Mouse (Mus musculus) spleen, adult 2 months (tissue): ENCODE results near the gene Casp1. TPM values are rescaled to one million over a fixed set of nuclear protein-coding genes. Genes with fewer than 3 reads are reported as not detected.

Experiments used
- DNase-seq, 2 experiments: peaks; one replicate each; pipeline versions ENCODE4 v3.0.0 to v3.0.0-alpha.2; 2012 to 2021; ENCODE audit warnings: low spot score in 2 of 2, low read depth in 1 of 2
- H3K27ac ChIP-seq: fragments of 200-500 bp; 2 replicates; pipeline ENCODE4 v1.5.1; 2012; ENCODE audit warnings: low read length, inconsistent platforms; ENCODE audit not compliant: insufficient read depth
- H3K27me3 ChIP-seq: fragments of 200-500 bp; 2 replicates; pipeline ENCODE4 v1.6.1; 2012; ENCODE audit warnings: mild to moderate bottlenecking, moderate library complexity, low read length, inconsistent platforms; ENCODE audit not compliant: control insufficient read depth, insufficient read depth
- H3K36me3 ChIP-seq: fragments of 200-500 bp; 2 replicates; pipeline ENCODE4 v1.6.1; 2012; ENCODE audit warnings: mild to moderate bottlenecking, low read length, inconsistent platforms; ENCODE audit not compliant: control insufficient read depth, insufficient read depth
- H3K4me1 ChIP-seq: fragments of 200-500 bp; 2 replicates; pipeline ENCODE4 v1.6.1; 2011; ENCODE audit warnings: inconsistent platforms; ENCODE audit not compliant: control insufficient read depth, insufficient read depth, insufficient read length
- H3K4me3 ChIP-seq: fragments of 200-500 bp; 2 replicates; pipeline ENCODE4 v1.5.1; 2011; ENCODE audit warnings: mild to moderate bottlenecking, inconsistent platforms; ENCODE audit not compliant: insufficient read depth, insufficient read length; ENCODE audit errors: extremely low read depth
- CTCF ChIP-seq: fragments of 200-500 bp; IDR thresholded peaks from 2 replicates; pipeline ENCODE4 v1.5.1; 2011; ENCODE audit warnings: mild to moderate bottlenecking, inconsistent platforms; ENCODE audit not compliant: insufficient read depth, insufficient read length, insufficient replicate concordance; ENCODE audit errors: extremely low read depth
- POLR2A ChIP-seq: fragments of 200-500 bp; IDR thresholded peaks from 2 replicates; pipeline ENCODE4 v1.6.1; 2011; ENCODE audit warnings: low read depth, low read length, inconsistent platforms
- WGBS: fragments of 180-500 bp; shearing (Covaris S2); methylation state at CpG from one replicate; pipeline ENCODE4 v1.1.7; 2018; 5-methylcytosine and 5-hydroxymethylcytosine counted together
- polyA plus RNA-seq: library from polyadenylated mRNA; depleted of rRNA; stranded (reverse); fragments of >200 nt; gene quantifications from 2 replicates; pipeline ENCODE4 v1.2.3, GENCODE M21; 2012; rRNA removed

Gene Casp1
- 0.94 and 1.1 TPM in 2 replicates for polyA plus RNA-seq

DNA sequence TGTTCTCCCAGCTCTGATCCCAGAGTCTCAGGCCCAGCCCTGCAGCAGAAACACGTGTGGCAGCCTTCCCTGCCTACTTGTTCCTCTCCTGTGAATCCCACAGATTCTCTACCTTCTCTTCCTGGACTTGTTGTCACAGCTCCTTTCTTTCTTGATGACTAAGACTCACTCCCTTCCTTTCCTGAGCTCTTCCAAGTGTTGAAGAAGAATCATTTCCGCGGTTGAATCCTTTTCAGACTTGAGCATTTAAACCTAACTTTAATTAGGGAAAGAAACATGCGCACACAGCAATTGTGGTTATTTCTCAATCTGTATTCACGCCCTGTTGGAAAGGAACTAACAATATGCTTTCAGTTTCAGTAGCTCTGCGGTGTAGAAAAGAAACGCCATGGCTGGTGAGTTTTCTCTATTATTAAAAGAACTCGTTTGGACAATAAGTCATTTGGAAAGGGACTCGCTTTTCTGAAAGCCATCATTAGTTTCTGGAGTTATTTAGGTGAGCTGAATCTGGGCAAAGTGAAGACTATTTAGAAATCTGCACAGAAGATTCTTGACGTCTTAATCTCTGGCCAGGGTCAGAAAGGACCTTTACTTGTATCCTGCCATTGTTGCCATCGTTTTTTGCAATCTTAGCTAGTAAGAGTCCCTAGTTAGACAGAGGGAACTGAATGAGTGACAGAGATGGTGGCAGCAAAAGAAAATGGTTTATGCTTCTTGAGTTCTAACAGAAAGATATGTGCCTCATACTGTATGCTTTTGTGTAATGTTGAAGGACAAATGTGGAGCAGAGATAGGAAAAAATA lies at the start of gene Casp1:
Casp1 (plus strand) TSS at position 189 of the 803 bp plus-strand sequence.
- Histone ChIP-seq H3K4me3 (peak within 1 kb of the TSS; percentile 54), H3K27ac (peak within 1 kb of the TSS; percentile 86), H3K27me3 (no peaks in the 10 kb centered on the region), H3K36me3 (no peaks in the 10 kb centered on the region; the same call in 1 of the 2 replicates), H3K4me1 (peaks cover 2% of the 10 kb centered on the region; the same call in 1 of the 2 replicates)
- TF ChIP-seq CTCF (no peak), POLR2A (no peak)
- no peak for DNase-seq
- WGBS, result 20% methylated on average over 11 of the region's 11 CpGs

DNA sequence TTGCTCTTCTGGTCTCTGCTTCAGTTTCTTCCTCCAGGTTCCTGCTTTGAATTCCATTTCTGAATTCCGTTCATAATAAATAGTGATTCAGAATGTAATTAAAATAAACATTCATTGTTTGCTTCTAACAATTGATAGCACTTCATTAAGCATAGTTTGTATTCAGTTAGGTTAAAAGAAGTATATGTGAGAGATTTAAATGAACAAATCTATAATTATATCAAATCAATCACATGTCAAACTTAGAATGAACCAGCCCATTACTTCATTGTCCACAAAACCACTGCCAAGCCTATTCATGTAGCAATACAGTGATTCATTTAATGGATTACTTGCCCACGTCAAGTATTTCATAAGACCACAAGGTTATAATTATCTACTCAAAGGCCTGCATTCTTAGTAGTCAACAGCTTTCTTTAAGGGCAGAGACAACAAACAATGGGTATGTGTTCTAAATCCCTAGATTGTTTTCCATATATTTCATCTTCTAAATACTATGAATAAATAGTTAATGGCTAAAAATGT lies 34.3 kb upstream of the Casp1 start:
- DNase-seq, result no peak
- WGBS, result 82% methylated on average over 2 of the region's 2 CpGs

DNA sequence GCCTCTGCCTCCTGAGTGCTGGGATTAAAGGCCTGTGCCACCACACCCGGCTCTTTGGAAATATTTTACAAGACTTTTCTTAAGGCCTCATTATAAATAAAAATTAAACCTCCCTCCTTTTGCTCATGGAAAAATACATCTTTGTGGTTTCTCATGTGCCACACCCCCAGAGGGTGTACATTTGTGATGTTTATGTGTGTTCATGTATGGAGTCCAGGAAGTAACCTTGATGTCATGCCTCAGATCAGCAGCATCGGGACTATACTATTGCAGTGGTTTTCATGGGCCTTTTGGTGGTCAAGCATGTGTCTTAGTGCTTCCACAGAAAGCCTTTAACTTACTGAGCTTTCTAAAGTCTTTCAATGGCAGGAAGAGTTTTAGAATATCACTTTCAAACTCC lies 28.0 kb upstream of the Casp1 start:
- no peak for DNase-seq
- WGBS, result 69% methylated on average over 2 of the region's 2 CpGs
- Histone ChIP-seq H3K4me1 (no peaks in the 10 kb centered on the region), H3K27ac (no peak overlapping the region), H3K36me3 (no peaks in the 10 kb centered on the region), H3K4me3 (no peak overlapping the region), H3K27me3 (no peaks in the 10 kb centered on the region)
- no peak for TF ChIP-seq POLR2A
- no peak for TF ChIP-seq CTCF

More for the DNA sequence above, 34.3 kb upstream of the Casp1 start:
- Histone ChIP-seq H3K4me1 (no peaks in the 10 kb centered on the region), H3K4me3 (no peak overlapping the region), H3K27ac (no peak overlapping the region), H3K36me3 (no peaks in the 10 kb centered on the region), H3K27me3 (no peaks in the 10 kb centered on the region)
- TF ChIP-seq CTCF, result no peak
- TF ChIP-seq POLR2A, result no peak

DNA sequence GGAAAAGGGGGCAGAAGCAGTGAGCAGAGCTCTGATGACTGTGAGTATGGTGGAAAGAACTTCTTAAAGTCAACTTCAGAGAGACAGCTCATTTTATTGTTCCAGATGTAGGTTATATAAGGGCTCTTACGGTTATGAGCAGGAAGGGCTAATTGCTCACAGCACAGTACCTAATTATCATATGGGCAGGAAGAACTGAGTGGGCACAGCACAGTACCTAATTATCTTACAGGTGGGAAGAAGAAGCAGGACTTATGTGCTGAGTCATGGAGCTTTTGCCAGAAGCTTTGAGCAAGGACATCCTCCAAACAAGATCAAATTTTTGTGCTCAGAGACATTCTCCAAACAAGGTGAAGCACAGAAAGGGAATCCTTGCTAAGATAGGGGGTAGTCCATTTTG lies 27.4 kb upstream of the Casp1 start:
- 56% methylated on average over 1 of the region's 1 CpGs for WGBS
- DNase-seq, result no peak
- H3K27me3 ChIP-seq, result no peaks in the 10 kb centered on the region
- H3K4me3 ChIP-seq, result no peak overlapping the region
- no peaks in the 10 kb centered on the region for H3K36me3 ChIP-seq
- TF ChIP-seq POLR2A (no peak), CTCF (no peak)
- no peaks in the 10 kb centered on the region for H3K4me1 ChIP-seq
- no peak overlapping the region for H3K27ac ChIP-seq

DNA sequence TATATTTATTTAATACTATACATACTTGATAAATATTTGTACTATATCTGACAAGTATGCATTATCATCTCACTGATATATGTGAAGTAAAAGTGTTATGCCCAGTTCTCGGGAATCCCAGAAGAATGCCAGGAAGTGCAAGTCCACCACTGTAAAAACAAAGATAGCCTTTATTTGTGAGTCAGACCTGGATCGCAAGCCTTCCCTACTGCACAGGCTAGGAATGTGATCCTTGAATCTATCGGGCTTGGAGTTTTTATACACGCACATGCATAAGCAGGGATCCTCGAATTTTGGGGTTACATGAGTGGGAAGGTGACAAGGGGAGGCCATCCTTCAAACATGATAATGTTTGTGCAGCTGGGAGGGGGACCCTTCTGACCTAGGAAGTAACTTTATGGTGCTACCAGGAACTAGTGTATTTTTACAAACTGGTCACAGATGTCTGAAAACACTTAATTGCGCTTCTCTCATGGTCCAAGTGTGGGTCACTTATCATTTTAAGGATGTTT lies 26.9 kb upstream of the Casp1 start:
- no peak for DNase-seq
- Histone ChIP-seq H3K27me3 (no peaks in the 10 kb centered on the region), H3K4me1 (no peaks in the 10 kb centered on the region), H3K27ac (no peak overlapping the region), H3K4me3 (no peak overlapping the region), H3K36me3 (no peaks in the 10 kb centered on the region)
- TF ChIP-seq CTCF (no peak), POLR2A (no peak)
- WGBS, result 78% methylated on average over 6 of the region's 6 CpGs

DNA sequence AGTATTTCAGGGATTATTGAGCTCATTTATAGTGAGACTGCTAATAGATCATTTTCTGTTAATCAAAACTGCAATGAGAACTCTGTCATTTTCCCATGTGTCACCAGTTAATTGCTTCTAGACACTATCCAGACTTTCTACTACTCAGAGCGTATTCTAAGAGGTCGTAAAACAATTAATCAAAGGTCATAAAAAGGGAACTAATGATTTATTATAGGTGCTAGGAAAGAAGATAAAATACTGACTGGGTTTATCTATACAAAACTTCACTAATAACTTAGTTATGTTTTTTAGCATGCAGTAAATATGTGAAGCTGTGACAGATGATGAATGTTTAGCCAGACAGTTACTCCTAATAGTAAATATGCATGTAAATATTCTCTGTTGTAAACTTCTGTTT lies 12.2 kb upstream of the Casp1 start:
- no peaks in the 10 kb centered on the region for H3K4me1 ChIP-seq
- H3K4me3 ChIP-seq, result no peak overlapping the region
- no peaks in the 10 kb centered on the region for H3K27me3 ChIP-seq
- no peak for DNase-seq
- no peak overlapping the region for H3K27ac ChIP-seq
- H3K36me3 ChIP-seq, result no peaks in the 10 kb centered on the region
- TF ChIP-seq CTCF (no peak), POLR2A (no peak)
- WGBS, result 75% methylated on average over 2 of the region's 2 CpGs

DNA sequence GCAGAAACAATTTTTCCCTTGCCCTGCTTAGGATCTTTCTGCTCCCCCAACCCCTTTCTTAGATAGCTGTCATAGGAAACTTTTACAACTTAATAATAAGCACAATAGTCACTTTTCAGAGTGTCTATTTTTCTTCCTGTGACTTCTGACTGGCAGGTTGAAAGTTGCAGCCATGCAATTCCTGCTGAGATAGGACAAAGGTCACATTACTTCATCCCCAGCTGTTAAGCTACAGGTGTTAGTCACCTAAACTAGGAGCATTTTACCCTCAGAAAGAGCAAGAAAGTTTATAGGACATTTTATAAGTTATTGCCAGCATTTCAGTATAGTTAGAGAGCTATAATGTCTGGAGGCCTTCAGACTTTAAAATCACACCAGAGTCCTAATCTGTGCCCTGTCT lies 11.7 kb upstream of the Casp1 start:
- H3K4me1 ChIP-seq, result no peaks in the 10 kb centered on the region
- no peak overlapping the region for H3K27ac ChIP-seq
- H3K36me3 ChIP-seq, result no peaks in the 10 kb centered on the region
- no peaks in the 10 kb centered on the region for H3K27me3 ChIP-seq
- DNase-seq, result no peak
- no peak for TF ChIP-seq POLR2A
- no peak for TF ChIP-seq CTCF
- no peak overlapping the region for H3K4me3 ChIP-seq
